Mouse (Mus musculus) CH12.LX (cell line): ENCODE measurements around the gene Hoxb5. TPM values are rescaled to one million over a fixed set of nuclear protein-coding genes. Genes with fewer than 3 reads are reported as not detected.

Experiments
- DNase-seq: peaks from one replicate; pipeline ENCODE4 v3.0.0-alpha.2; 2013; ENCODE audit errors: extremely low read depth
- H3K27ac ChIP-seq: 2 replicates; pipeline ENCODE4 v1.5.1; 2012; ENCODE audit warnings: low read depth, mild to moderate bottlenecking, control low read depth, moderate library complexity; ENCODE audit not compliant: insufficient read depth
- H3K27me3 ChIP-seq: replicated peaks from 2 replicates; pipeline ENCODE3; 2012; ENCODE audit warnings: inconsistent platforms
- H3K36me3 ChIP-seq, 2 experiments: replicated peaks in 1 of 2; 2 replicates each; pipeline versions ENCODE3 to v1.6.1; 2012; ENCODE audit warnings: inconsistent platforms in 1 of 2, low read length in 1 of 2, mild to moderate bottlenecking in 1 of 2, mixed read lengths in 1 of 2, moderate library complexity in 1 of 2; ENCODE audit not compliant: control insufficient read depth in 1 of 2, insufficient read depth in 1 of 2
- H3K4me1 ChIP-seq, 2 experiments: 2 replicates each; pipeline ENCODE4 v1.6.1; 2012; ENCODE audit warnings: inconsistent platforms in 1 of 2, moderate library complexity in 1 of 2; ENCODE audit not compliant: insufficient read depth in 2 of 2, control insufficient read depth in 1 of 2
- H3K4me2 ChIP-seq: 2 replicates; pipeline ENCODE4 v1.6.1; 2012; ENCODE audit warnings: low read depth, mild to moderate bottlenecking, control low read depth; ENCODE audit not compliant: poor library complexity, insufficient read depth, severe bottlenecking
- H3K4me3 ChIP-seq, 3 experiments: fragments of 150-350 bp in 1 of 3; sonication (generic) in 1 of 3; replicated peaks in 1 of 3; 2 replicates each; pipeline versions ENCODE3 to v1.5.1; 2011 to 2012; ENCODE audit warnings: low read depth in 2 of 3, low read length in 2 of 3, mild to moderate bottlenecking in 2 of 3, moderate library complexity in 2 of 3, control low read depth in 1 of 3, improper control_type of control experiment in 1 of 3, inconsistent platforms in 1 of 3, mixed read lengths in 1 of 3; ENCODE audit not compliant: poor library complexity in 1 of 3
- H3K79me2 ChIP-seq: replicated peaks from 2 replicates; pipeline ENCODE4 v1.6.1; 2012; ENCODE audit warnings: mild to moderate bottlenecking, moderate library complexity; ENCODE audit not compliant: control insufficient read depth, poor library complexity, insufficient read depth, severe bottlenecking; ENCODE audit errors: extremely low read depth
- H3K9ac ChIP-seq: 2 replicates; pipeline ENCODE4 v1.6.1; 2012; ENCODE audit warnings: low read depth, mild to moderate bottlenecking, control low read depth, moderate library complexity; ENCODE audit not compliant: insufficient read depth
- H3K9me3 ChIP-seq: replicated peaks from 2 replicates; pipeline ENCODE3; 2012; ENCODE audit warnings: low read length, inconsistent platforms, mixed read lengths
- BHLHE40 ChIP-seq: IDR thresholded peaks from 2 replicates; pipeline ENCODE4 v1.6.1; 2011; ENCODE audit warnings: mild to moderate bottlenecking, low read depth, low read length, improper control_type of control experiment
- CHD1 ChIP-seq: IDR thresholded peaks from 2 replicates; pipeline ENCODE4 v1.6.1; 2012; ENCODE audit warnings: low read depth, low read length, improper control_type of control experiment, inconsistent platforms
- CHD2 ChIP-seq: IDR thresholded peaks from 2 replicates; pipeline ENCODE4 v1.6.1; 2011; ENCODE audit warnings: low read length, improper control_type of control experiment
- CTCF ChIP-seq, 2 experiments: IDR thresholded peaks in 1 of 2; conservative IDR thresholded peaks in 1 of 2; 2 replicates each; pipeline ENCODE4 v1.5.1; 2011 to 2012; ENCODE audit warnings: low read depth in 2 of 2, low read length in 2 of 2, improper control_type of control experiment in 1 of 2, inconsistent platforms in 1 of 2, mild to moderate bottlenecking in 1 of 2, moderate library complexity in 1 of 2
- E2F4 ChIP-seq: IDR thresholded peaks from 2 replicates; pipeline ENCODE4 v1.6.1; 2011; ENCODE audit warnings: low read depth, low read length, improper control_type of control experiment; ENCODE audit not compliant: insufficient replicate concordance
- EP300 ChIP-seq: IDR thresholded peaks from 2 replicates; pipeline ENCODE4 v1.6.1; 2011; ENCODE audit warnings: low read length, improper control_type of control experiment
- ETS1 ChIP-seq: conservative IDR thresholded peaks from 2 replicates; pipeline ENCODE4 v1.6.1; 2012; ENCODE audit warnings: low read depth, mild to moderate bottlenecking, inconsistent platforms, low read length, improper control_type of control experiment, moderate library complexity
- GABPA ChIP-seq: IDR thresholded peaks from 2 replicates; pipeline ENCODE4 v1.6.1; 2012; ENCODE audit warnings: low read depth, low read length, improper control_type of control experiment, inconsistent platforms; ENCODE audit not compliant: insufficient replicate concordance
- JUND ChIP-seq: conservative IDR thresholded peaks from 2 replicates; pipeline ENCODE4 v1.6.1; 2011; ENCODE audit warnings: low read depth, low read length, improper control_type of control experiment
- MAX ChIP-seq: IDR thresholded peaks from 2 replicates; pipeline ENCODE4 v1.6.1; 2011; ENCODE audit warnings: low read length, improper control_type of control experiment
- MXI1 ChIP-seq: IDR thresholded peaks from 2 replicates; pipeline ENCODE4 v1.6.1; 2011; ENCODE audit warnings: mild to moderate bottlenecking, low read depth, low read length, improper control_type of control experiment
- NRF1 ChIP-seq: IDR thresholded peaks from 2 replicates; pipeline ENCODE4 v1.6.1; 2014; ENCODE audit warnings: low read depth, mild to moderate bottlenecking, inconsistent platforms, low read length, improper control_type of control experiment, moderate library complexity
- PAX5 ChIP-seq: IDR thresholded peaks from 2 replicates; pipeline ENCODE4 v1.6.1; 2012; ENCODE audit warnings: low read length, inconsistent platforms, mixed read lengths
- POLR2A ChIP-seq: IDR thresholded peaks from 2 replicates; pipeline ENCODE4 v1.6.1; 2011; ENCODE audit warnings: low read depth, mild to moderate bottlenecking, improper control_type of control experiment, low read length
- SIN3A ChIP-seq: IDR thresholded peaks from 2 replicates; pipeline ENCODE4 v1.6.1; 2012; ENCODE audit warnings: low read length, improper control_type of control experiment, inconsistent platforms
- SMC3 ChIP-seq: IDR thresholded peaks from 2 replicates; pipeline ENCODE4 v1.6.1; 2011; ENCODE audit warnings: low read depth, low read length, improper control_type of control experiment
- TBP ChIP-seq: conservative IDR thresholded peaks from 2 replicates; pipeline ENCODE4 v1.6.1; 2011; ENCODE audit warnings: low read depth, low read length, improper control_type of control experiment
- USF1 ChIP-seq: IDR thresholded peaks from 2 replicates; pipeline ENCODE4 v1.6.1; 2014; ENCODE audit warnings: low read depth, mild to moderate bottlenecking, inconsistent platforms, low read length, improper control_type of control experiment
- dilution Hi-C: fragments of 300-500 bp; cut with MboI; formaldehyde crosslinking; loops from 2 replicates; pipeline ENCODE4 v1.14.3; 2020; ENCODE audit warnings: low sequenced_read_pairs; ENCODE audit not compliant: extremely low pct_unique_long_range_greater_than_20kb, extremely low pct_ligation_motif_present
- in situ Hi-C: fragments of 300-500 bp; cut with MboI; formaldehyde crosslinking; loops from 3 replicates; pipeline ENCODE4 v1.14.3; 2019; ENCODE audit warnings: low sequenced_read_pairs, low pct_ligation_motif_present, low pct_unique_long_range_greater_than_20kb, mixed read lengths
- polyA plus RNA-seq: library from polyadenylated mRNA; unstranded; fragments of >175 nt; gene quantifications from 2 replicates; pipeline ENCODE4 v1.2.1, GENCODE M21; 2012; ENCODE audit warnings: low read depth; ENCODE audit not compliant: insufficient read length
- total RNA-seq, 2 experiments: library from RNA; depleted of rRNA; stranded (reverse); fragments of 300-350 nt in 1 of 2; fragments of >200 nt in 1 of 2; gene quantifications; 2 replicates each; pipeline ENCODE4 v1.2.3; 2012 to 2014

Gene Hoxb5
- total and polyA plus RNA-seq, 3 experiments: 0.08 to 0.13 TPM; not detected in 1

GRCm38 (mm10) chr11:96319910-96320309 is 16.8 kb downstream of the Hoxb5 start:
- peaks cover 14% of the 10 kb centered on the region for H3K27me3 ChIP-seq
- TF ChIP-seq CHD2 (no peak), POLR2A (no peak), NRF1 (no peak), SMC3 (no peak), EP300 (no peak), JUND (no peak), CTCF (conservative IDR thresholded peaks at IDR 0.05 in 1 of 2, IDR thresholded peaks at IDR 0.05 in 1 of 2; ENCODE audit: low read depth in 2 of 2, low read length in 2 of 2) (no peak)
- TF ChIP-seq, all 38 proteins: peak for 0
- no peak overlapping the region for H3K9ac ChIP-seq
- H3K4me2 ChIP-seq: 0 out of 2 replicates have a peak overlapping the region, but pooled peaks have one; percentile 68
- peaks cover 0 to 11% of the 10 kb centered on the region in 2 experiments for H3K36me3 ChIP-seq
- peaks cover 4 to 15% of the 10 kb centered on the region in 2 experiments; a peak in 2 of 4 replicates for H3K4me1 ChIP-seq
- H3K27ac ChIP-seq: no peak overlapping the region
- H3K4me3 ChIP-seq: peak overlapping the region in 1 of 3 experiments; percentile 76
- DNase-seq: no peak
- dilution Hi-C loops: no loop called here
- H3K9me3 ChIP-seq: no peaks in the 10 kb centered on the region
- in situ Hi-C loops: loop anchor here (25.0 kb wide), 1 partner anchor 217 kb away; no protein-coding TSS in a partner anchor
- no peaks in the 10 kb centered on the region for H3K79me2 ChIP-seq

DNA sequence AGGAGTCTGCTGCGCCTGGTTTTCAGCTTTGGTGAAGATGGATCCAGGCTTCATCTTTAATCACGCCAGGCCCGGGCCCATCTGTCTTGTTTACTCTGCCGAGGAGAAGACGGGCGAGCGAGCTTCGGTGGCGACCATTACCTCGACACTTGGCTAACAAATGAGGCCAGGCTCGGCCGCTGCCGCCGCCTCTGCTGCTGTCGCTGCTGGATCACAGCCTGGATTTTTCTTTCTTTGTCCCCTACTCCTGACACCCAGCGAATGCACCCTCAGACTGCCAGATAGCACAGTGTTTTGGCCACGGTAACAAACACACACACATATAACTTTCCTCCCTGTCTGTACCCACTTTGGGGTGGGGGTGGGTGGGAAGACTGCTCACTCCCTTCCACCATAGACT is 17.6 kb downstream of the Hoxb5 start:
- H3K27ac ChIP-seq: no peak overlapping the region
- no peak overlapping the region for H3K4me2 ChIP-seq
- no peak overlapping the region for H3K4me3 ChIP-seq
- no peak overlapping the region for H3K9ac ChIP-seq
- H3K4me1 ChIP-seq: peaks cover 4 to 15% of the 10 kb centered on the region in 2 experiments; a peak in 2 of 4 replicates
- H3K27me3 ChIP-seq: peaks cover 7% of the 10 kb centered on the region
- no peaks in the 10 kb centered on the region for H3K9me3 ChIP-seq
- no peaks in the 10 kb centered on the region for H3K79me2 ChIP-seq
- dilution Hi-C loops (no loop called here), in situ Hi-C loops (loop anchor here (25.0 kb wide), 1 partner anchor 217 kb away; no protein-coding TSS in a partner anchor)
- DNase-seq: no peak
- H3K36me3 ChIP-seq: peaks cover 0 to 11% of the 10 kb centered on the region in 2 experiments
- TF ChIP-seq JUND (no peak), ETS1 (no peak)

- Histone ChIP-seq H3K4me1 (peaks cover 4 to 15% of the 10 kb centered on the region in 2 experiments; a peak in 2 of 4 replicates), H3K27ac (no peak overlapping the region), H3K9ac (no peak overlapping the region), H3K79me2 (no peaks in the 10 kb centered on the region), H3K36me3 (peaks cover 0 to 11% of the 10 kb centered on the region in 2 experiments), H3K4me3 (no peak overlapping the region), H3K9me3 (no peaks in the 10 kb centered on the region), H3K4me2 (no peak overlapping the region), H3K27me3 (no peaks in the 10 kb centered on the region)
- TF ChIP-seq USF1 (no peak), MAX (no peak), BHLHE40 (no peak), E2F4 (no peak), MXI1 (no peak), TBP (no peak), PAX5 (no peak), NRF1 (no peak), GABPA (no peak), CHD1 (no peak), SIN3A (no peak), POLR2A (no peak)
- in situ Hi-C loops: loop anchor here (25.0 kb wide), 1 partner anchor 215 kb away; no protein-coding TSS in a partner anchor
- dilution Hi-C loops: no loop called here
- no peak for DNase-seq
These were observed 18.7 kb downstream of the Hoxb5 start for GRCm38 (mm10) chr11:96321846-96322245.
